Mouse (Mus musculus): ENCODE data around the gene Rwdd3. TPM values are rescaled to one million over a fixed set of nuclear protein-coding genes. Genes with fewer than 3 reads are reported as not detected.

Rwdd3 gene
- polyA plus RNA-seq, 1 experiment from 2014 or later, result 1.3 TPM

DNA sequence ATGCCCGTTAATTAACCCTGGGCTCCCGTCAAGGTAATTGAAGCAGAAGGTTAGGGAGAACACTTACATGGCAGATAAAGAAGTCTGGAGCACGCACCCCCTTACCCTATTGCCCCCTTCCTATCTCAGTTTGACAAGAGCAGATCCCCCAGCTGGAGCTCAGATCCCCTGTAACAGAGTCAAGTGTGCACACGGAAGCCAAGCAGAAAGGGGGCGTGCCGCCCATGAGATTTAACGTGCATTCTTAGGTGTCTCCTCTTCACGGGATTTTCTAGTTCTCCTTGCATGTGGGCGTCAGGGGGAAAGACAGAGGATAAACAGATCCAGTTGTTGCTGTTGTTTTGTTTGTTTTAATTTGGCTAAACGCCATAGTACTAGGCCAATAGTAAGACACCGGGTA lies 37.6 kb downstream of the Rwdd3 start:
- Histone ChIP-seq H3K4me1 (ENCODE audit: control insufficient read depth, low read depth, low read length) (no peaks in the 10 kb centered on the region), H3K9ac (ENCODE audit: low read depth, low read length) (no peak overlapping the region), H3K27me3 (ENCODE audit: control insufficient read depth, insufficient read depth, low read depth, low read length) (no peaks in the 10 kb centered on the region), H3K36me3 (ENCODE audit: control insufficient read depth, insufficient read depth) (no peaks in the 10 kb centered on the region), H3K4me2 (ENCODE audit: low read depth, low read length) (no peak overlapping the region), H3K4me3 (ENCODE audit: low read depth, low read length) (no peak overlapping the region), H3K9me3 (replicated peaks; ENCODE audit: control insufficient read depth, low read length) (no peaks in the 10 kb centered on the region), H3K27ac (ENCODE audit: low read length) (no peak overlapping the region)
- 68% methylated on average over 11 of the region's 11 CpGs for WGBS (ENCODE audit: insufficient replicate concordance)
- no peak for ATAC-seq (ENCODE audit: low read depth)

DNA sequence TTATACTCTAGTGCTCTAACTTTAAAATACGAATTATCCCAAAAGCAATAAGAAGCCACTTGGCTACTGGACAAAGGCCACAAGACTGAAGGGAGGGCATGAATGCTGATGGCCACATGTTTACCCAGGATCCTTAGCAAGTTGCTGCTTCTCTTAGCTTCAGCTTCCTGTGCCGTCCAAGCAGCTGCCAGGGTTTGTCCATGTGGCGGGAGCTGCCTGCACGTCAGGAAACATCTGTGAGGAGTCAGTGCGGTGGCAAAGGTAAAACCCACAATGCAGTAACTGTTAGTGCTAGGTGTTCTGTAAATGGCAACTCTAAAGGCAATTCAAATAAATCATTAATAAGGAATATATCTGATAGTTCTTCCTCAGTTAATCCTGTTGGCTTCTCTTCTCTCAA lies 38.5 kb downstream of the Rwdd3 start:
- no peak overlapping the region for H3K9ac ChIP-seq (ENCODE audit: low read depth, low read length)
- no peak overlapping the region for H3K4me2 ChIP-seq (ENCODE audit: low read depth, low read length)
- H3K36me3 ChIP-seq (ENCODE audit: control insufficient read depth, insufficient read depth), result no peaks in the 10 kb centered on the region
- WGBS (ENCODE audit: insufficient replicate concordance), result 42% methylated on average over 5 of the region's 5 CpGs
- no peak for ATAC-seq (ENCODE audit: low read depth)
- no peaks in the 10 kb centered on the region for H3K27me3 ChIP-seq (ENCODE audit: control insufficient read depth, insufficient read depth, low read depth, low read length)
- H3K27ac ChIP-seq (ENCODE audit: low read length), result no peak overlapping the region
- no peak overlapping the region for H3K4me3 ChIP-seq (ENCODE audit: low read depth, low read length)
- no peaks in the 10 kb centered on the region for H3K4me1 ChIP-seq (ENCODE audit: control insufficient read depth, low read depth, low read length)
- H3K9me3 ChIP-seq (replicated peaks; ENCODE audit: control insufficient read depth, low read length), result no peaks in the 10 kb centered on the region

DNA sequence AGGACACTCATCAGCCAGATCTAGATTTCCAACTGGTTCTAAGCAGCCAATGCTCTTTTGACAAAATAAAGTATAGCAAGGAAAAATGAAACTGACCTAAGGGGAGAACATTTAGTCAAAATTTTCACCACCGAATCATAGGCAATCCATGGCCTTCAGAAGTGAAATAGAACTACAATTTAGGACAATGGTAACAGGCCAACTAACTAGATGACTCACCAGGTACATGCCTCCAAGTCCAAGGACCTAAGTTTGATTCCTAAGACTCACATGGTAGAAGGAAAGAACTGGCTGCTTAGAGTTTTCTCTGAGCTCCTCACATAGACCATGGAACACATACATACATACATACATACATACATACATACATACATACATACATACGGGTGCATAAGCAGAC lies 44.3 kb downstream of the Rwdd3 start:
- no peak overlapping the region for H3K27ac ChIP-seq (ENCODE audit: low read length)
- H3K4me3 ChIP-seq (ENCODE audit: low read depth, low read length), result no peak overlapping the region
- H3K4me2 ChIP-seq (ENCODE audit: low read depth, low read length), result no peak overlapping the region
- WGBS (ENCODE audit: insufficient replicate concordance), result 63% methylated on average over 2 of the region's 2 CpGs
- no peaks in the 10 kb centered on the region for H3K27me3 ChIP-seq (ENCODE audit: control insufficient read depth, insufficient read depth, low read depth, low read length)
- ATAC-seq (ENCODE audit: low read depth), result no peak
- H3K9me3 ChIP-seq (replicated peaks; ENCODE audit: control insufficient read depth, low read length), result no peaks in the 10 kb centered on the region
- H3K36me3 ChIP-seq (ENCODE audit: control insufficient read depth, insufficient read depth), result no peaks in the 10 kb centered on the region
- H3K9ac ChIP-seq (ENCODE audit: low read depth, low read length), result no peak overlapping the region
- H3K4me1 ChIP-seq (ENCODE audit: control insufficient read depth, low read depth, low read length), result no peaks in the 10 kb centered on the region

DNA sequence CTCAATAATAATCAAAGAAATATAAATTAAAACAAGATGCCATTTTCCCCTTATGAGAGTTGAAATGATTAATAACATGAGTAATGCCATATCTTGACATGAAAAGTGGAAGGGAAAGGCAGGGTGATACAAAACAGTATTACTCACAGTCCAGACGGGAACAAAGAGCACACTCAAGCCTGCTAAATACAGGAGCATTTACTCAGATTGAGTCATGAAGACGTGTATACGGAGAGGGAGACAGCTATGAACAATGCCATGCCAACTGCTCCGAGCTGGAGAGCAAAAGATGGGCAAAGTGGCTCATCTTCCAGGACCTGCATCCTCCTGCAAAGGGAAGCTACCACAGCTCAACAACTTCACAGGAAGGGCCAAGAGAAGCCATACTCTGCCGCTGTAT lies 45.0 kb downstream of the Rwdd3 start:
- Histone ChIP-seq H3K36me3 (ENCODE audit: control insufficient read depth, insufficient read depth) (no peaks in the 10 kb centered on the region), H3K9me3 (replicated peaks; ENCODE audit: control insufficient read depth, low read length) (no peaks in the 10 kb centered on the region), H3K4me3 (ENCODE audit: low read depth, low read length) (no peak overlapping the region), H3K27me3 (ENCODE audit: control insufficient read depth, insufficient read depth, low read depth, low read length) (no peaks in the 10 kb centered on the region), H3K27ac (ENCODE audit: low read length) (no peak overlapping the region), H3K4me1 (ENCODE audit: control insufficient read depth, low read depth, low read length) (no peaks in the 10 kb centered on the region), H3K4me2 (ENCODE audit: low read depth, low read length) (no peak overlapping the region), H3K9ac (ENCODE audit: low read depth, low read length) (no peak overlapping the region)
- no peak for ATAC-seq (ENCODE audit: low read depth)
- 63% methylated on average over 5 of the region's 5 CpGs for WGBS (ENCODE audit: insufficient replicate concordance)

DNA sequence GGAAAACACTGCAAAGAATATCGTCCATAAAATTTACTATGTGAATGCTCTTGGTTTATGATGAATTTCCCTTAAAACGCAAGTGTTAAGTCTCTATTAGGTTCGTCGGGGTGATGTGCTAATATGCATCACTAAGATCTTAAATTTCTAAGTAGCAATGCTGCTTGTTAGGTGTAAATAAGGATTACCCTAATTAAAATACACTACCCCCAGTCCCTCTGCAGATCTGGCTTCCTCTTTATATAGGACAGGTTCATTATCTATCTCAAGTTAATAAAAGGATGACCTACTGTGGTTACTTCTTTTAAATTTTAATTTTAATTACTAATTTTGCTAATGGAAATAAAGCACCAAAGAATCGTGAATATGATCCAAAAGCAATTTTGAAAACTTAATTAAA lies 50.4 kb downstream of the Rwdd3 start:
- no peaks in the 10 kb centered on the region for H3K9me3 ChIP-seq (replicated peaks; ENCODE audit: control insufficient read depth, low read length)
- no peaks in the 10 kb centered on the region for H3K4me1 ChIP-seq (ENCODE audit: control insufficient read depth, low read depth, low read length)
- 63% methylated on average over 5 of the region's 5 CpGs for WGBS (ENCODE audit: insufficient replicate concordance)
- no peak overlapping the region for H3K4me2 ChIP-seq (ENCODE audit: low read depth, low read length)
- H3K27ac ChIP-seq (ENCODE audit: low read length), result no peak overlapping the region
- no peak overlapping the region for H3K9ac ChIP-seq (ENCODE audit: low read depth, low read length)
- H3K27me3 ChIP-seq (ENCODE audit: control insufficient read depth, insufficient read depth, low read depth, low read length), result no peaks in the 10 kb centered on the region
- ATAC-seq (ENCODE audit: low read depth), result no peak
- H3K4me3 ChIP-seq (ENCODE audit: low read depth, low read length), result no peak overlapping the region
- H3K36me3 ChIP-seq (ENCODE audit: control insufficient read depth, insufficient read depth), result no peaks in the 10 kb centered on the region

DNA sequence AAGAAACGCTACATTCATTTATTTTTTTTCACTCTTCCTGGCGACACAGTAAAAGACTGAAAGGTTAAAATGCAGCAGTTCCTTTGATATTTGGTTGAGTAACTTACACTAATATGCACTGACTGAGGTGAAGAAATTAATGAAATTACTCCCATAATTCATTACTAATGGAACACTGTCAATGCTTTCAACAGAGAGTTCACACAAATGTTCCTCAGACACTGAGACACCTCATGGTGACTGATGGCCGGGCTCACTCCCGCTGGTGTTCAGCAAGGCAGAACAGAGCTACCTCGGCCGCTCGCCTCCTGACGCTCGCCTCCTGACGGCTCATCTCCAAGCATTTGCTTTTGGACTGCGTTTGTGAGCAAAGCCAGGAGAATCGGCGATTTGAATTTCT lies 54.9 kb downstream of the Rwdd3 start:
- no peak overlapping the region for H3K27ac ChIP-seq (ENCODE audit: low read length)
- H3K9ac ChIP-seq (ENCODE audit: low read depth, low read length), result no peak overlapping the region
- WGBS (ENCODE audit: insufficient replicate concordance), result 74% methylated on average over 13 of the region's 13 CpGs
- ATAC-seq (ENCODE audit: low read depth), result no peak
- H3K9me3 ChIP-seq (replicated peaks; ENCODE audit: control insufficient read depth, low read length), result no peaks in the 10 kb centered on the region
- no peak overlapping the region for H3K4me3 ChIP-seq (ENCODE audit: low read depth, low read length)
- H3K4me1 ChIP-seq (ENCODE audit: control insufficient read depth, low read depth, low read length), result no peaks in the 10 kb centered on the region
- H3K4me2 ChIP-seq (ENCODE audit: low read depth, low read length), result no peak overlapping the region
- no peaks in the 10 kb centered on the region for H3K36me3 ChIP-seq (ENCODE audit: control insufficient read depth, insufficient read depth)
- no peaks in the 10 kb centered on the region for H3K27me3 ChIP-seq (ENCODE audit: control insufficient read depth, insufficient read depth, low read depth, low read length)

DNA sequence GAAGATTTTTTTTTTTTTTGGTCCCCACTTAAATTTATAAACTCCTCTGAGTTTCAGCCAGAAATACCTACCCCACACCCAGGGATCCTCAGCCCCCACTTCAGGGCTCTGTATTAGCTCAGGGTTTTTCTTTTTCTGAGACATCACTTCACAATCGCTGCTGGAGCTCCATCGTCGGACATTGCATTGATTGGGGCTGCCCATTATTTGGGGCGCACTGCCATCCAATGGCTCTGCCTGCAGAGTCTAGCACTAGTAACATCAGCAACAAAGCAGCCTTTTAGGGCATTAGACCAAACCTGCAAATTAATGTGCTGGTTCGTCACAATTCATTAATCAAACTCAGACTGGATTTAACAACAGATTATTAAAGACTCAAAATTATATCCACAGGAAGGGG lies 55.4 kb downstream of the Rwdd3 start:
- WGBS (ENCODE audit: insufficient replicate concordance), result 71% methylated on average over 5 of the region's 5 CpGs
- no peak overlapping the region for H3K9ac ChIP-seq (ENCODE audit: low read depth, low read length)
- H3K4me3 ChIP-seq (ENCODE audit: low read depth, low read length), result no peak overlapping the region
- no peaks in the 10 kb centered on the region for H3K27me3 ChIP-seq (ENCODE audit: control insufficient read depth, insufficient read depth, low read depth, low read length)
- no peak for ATAC-seq (ENCODE audit: low read depth)
- no peaks in the 10 kb centered on the region for H3K36me3 ChIP-seq (ENCODE audit: control insufficient read depth, insufficient read depth)
- no peak overlapping the region for H3K4me2 ChIP-seq (ENCODE audit: low read depth, low read length)
- no peak overlapping the region for H3K27ac ChIP-seq (ENCODE audit: low read length)
- H3K9me3 ChIP-seq (replicated peaks; ENCODE audit: control insufficient read depth, low read length), result no peaks in the 10 kb centered on the region
- no peaks in the 10 kb centered on the region for H3K4me1 ChIP-seq (ENCODE audit: control insufficient read depth, low read depth, low read length)

DNA sequence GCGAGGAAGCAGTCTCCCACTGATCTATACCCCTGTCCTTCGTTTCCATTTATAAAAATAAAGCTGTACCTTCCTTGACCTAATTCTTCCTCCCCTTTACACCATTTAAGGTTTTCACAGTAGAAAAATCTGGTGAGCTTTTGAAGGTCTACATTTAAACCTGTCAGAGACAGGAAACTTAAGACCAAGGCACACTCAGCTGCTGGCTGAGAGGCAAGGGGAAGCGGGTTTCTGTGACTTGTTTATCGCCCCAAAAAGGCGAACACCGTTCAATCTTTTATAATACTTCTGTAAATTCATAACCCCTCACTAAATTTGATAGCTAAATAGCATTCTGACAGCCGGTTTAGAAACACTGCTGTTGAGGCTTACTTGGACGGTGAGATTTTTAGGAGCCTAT lies 60.4 kb downstream of the Rwdd3 start:
- Histone ChIP-seq H3K9me3 (replicated peaks; ENCODE audit: control insufficient read depth, low read length) (no peaks in the 10 kb centered on the region), H3K27me3 (ENCODE audit: control insufficient read depth, insufficient read depth, low read depth, low read length) (no peaks in the 10 kb centered on the region), H3K4me3 (ENCODE audit: low read depth, low read length) (no peak overlapping the region), H3K9ac (ENCODE audit: low read depth, low read length) (no peak overlapping the region), H3K4me2 (ENCODE audit: low read depth, low read length) (no peak overlapping the region), H3K36me3 (ENCODE audit: control insufficient read depth, insufficient read depth) (no peaks in the 10 kb centered on the region), H3K4me1 (ENCODE audit: control insufficient read depth, low read depth, low read length) (no peaks in the 10 kb centered on the region), H3K27ac (ENCODE audit: low read length) (no peak overlapping the region)
- WGBS (ENCODE audit: insufficient replicate concordance), result 58% methylated on average over 8 of the region's 8 CpGs
- no peak for ATAC-seq (ENCODE audit: low read depth)

DNA sequence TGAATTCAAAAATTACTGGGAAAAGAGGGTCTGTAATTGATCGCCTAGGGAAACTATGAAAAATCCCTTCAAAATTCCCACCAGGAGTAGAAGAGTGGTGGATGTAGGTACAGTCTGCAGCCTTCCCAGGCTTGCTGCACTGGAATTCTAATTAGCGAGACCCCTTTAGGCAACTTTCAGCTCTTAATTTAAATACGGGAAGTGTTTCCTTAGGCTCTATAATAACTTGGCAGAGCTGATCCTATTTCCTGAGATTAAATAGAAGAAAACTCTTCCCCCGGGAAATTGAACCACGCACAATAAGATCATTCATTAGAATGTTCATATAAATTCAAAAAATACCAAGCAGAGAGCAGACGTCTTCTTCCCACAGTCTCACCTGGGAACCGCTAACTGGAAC lies 61.1 kb downstream of the Rwdd3 start:
- Histone ChIP-seq H3K9ac (ENCODE audit: low read depth, low read length) (no peak overlapping the region), H3K27ac (ENCODE audit: low read length) (no peak overlapping the region), H3K4me3 (ENCODE audit: low read depth, low read length) (no peak overlapping the region), H3K27me3 (ENCODE audit: control insufficient read depth, insufficient read depth, low read depth, low read length) (no peaks in the 10 kb centered on the region), H3K36me3 (ENCODE audit: control insufficient read depth, insufficient read depth) (no peaks in the 10 kb centered on the region), H3K9me3 (replicated peaks; ENCODE audit: control insufficient read depth, low read length) (no peaks in the 10 kb centered on the region), H3K4me1 (ENCODE audit: control insufficient read depth, low read depth, low read length) (no peaks in the 10 kb centered on the region), H3K4me2 (ENCODE audit: low read depth, low read length) (no peak overlapping the region)
- WGBS (ENCODE audit: insufficient replicate concordance), result 69% methylated on average over 7 of the region's 7 CpGs
- no peak for ATAC-seq (ENCODE audit: low read depth)

DNA sequence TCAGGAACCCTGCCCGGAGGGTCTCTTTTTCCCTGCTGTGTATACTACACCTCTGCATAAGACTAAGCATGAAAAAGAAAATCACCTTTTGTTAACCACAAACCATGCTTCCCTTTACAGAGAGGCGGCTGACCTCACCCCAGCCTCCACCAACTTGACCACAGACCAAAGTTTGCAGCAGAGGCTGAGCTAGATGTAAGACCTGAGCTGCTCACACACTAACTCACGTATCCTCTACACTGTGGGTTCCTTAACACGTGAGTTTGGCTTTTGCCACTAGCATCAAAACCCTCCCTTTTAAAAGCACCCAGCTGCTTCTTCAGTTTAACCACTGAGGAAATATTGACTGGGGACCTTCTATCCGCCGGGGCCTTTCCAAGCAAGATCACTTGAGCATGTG lies 64.0 kb downstream of the Rwdd3 start:
- Histone ChIP-seq H3K4me2 (ENCODE audit: low read depth, low read length) (no peak overlapping the region), H3K9ac (ENCODE audit: low read depth, low read length) (no peak overlapping the region), H3K4me1 (ENCODE audit: control insufficient read depth, low read depth, low read length) (no peaks in the 10 kb centered on the region), H3K9me3 (replicated peaks; ENCODE audit: control insufficient read depth, low read length) (no peaks in the 10 kb centered on the region), H3K27me3 (ENCODE audit: control insufficient read depth, insufficient read depth, low read depth, low read length) (no peaks in the 10 kb centered on the region), H3K36me3 (ENCODE audit: control insufficient read depth, insufficient read depth) (no peaks in the 10 kb centered on the region), H3K27ac (ENCODE audit: low read length) (no peak overlapping the region), H3K4me3 (ENCODE audit: low read depth, low read length) (no peak overlapping the region)
- WGBS (ENCODE audit: insufficient replicate concordance), result 46% methylated on average over 6 of the region's 6 CpGs
- no peak for ATAC-seq (ENCODE audit: low read depth)
